Mouse (Mus musculus) liver, embryonic 14.5 days (tissue): ENCODE data around the gene Crot.

ENCODE experiments used
- CTCF ChIP-seq: IDR thresholded peaks from 2 replicates; pipeline ENCODE4 v1.5.1; 2016; ENCODE audit warnings: antibody characterized with exemption, low read depth, control low read depth
- EP300 ChIP-seq: IDR thresholded peaks from 2 replicates; pipeline ENCODE4 v1.6.1; 2016; ENCODE audit warnings: antibody characterized with exemption, low read depth

DNA sequence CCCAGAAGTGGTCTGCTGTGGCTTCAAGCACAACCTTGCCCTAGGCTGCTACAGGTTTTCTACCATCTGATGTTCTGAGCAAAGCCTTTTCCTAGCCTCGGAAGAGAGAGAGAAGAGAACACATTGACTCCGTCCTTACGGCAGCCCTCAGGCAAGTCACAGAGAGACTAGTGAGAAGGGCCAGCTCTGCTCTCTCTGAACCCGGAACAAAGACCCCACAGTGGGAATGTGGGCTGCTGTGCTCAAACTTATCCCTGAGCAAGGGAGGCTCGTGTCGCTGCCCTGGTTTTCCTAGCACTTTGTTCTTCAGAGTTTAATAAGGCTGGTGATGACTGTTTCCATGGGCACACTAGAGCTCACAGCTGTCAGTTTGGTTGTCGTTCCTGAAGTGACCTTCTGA lies 42.9 kb upstream of the Crot start:
- no peak for TF ChIP-seq CTCF
- TF ChIP-seq EP300: no peak
